Mouse (Mus musculus): ENCODE measurements around the gene Als2.

The Als2 gene

DNA sequence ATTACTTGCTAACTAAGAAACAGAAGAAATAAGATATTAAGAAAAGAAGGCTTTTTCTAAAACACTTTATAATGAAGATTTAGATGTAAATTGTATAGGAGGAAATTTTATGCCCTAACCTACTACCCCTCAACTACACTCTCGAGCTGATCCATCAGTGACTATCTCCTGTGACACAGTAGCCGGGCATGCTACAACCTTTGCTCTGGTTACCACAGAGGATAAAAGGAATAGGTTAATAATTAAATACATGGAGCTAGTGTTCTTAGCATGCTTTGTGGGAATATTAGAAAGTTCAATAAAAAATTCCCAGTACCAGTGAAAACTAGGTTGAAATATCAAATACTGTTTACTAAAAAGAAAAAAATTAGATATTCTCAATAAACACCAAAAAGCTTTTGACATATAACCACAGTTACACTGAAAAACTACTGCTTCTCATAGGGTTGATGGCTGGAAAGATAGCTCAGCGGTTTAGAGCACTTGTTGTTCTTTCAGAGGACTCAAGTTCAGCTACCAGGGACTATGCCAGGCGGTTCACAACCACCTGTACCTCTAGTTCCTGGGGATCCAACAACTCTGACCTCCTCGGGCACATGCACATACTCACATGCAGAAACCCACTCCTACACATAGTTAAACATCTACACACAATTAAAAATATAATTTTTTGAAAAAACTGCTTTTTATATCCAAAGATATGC lies 24.8 kb downstream of the Als2 start:
- DNase-seq (ENCODE audit: low spot score), result no peak

DNA sequence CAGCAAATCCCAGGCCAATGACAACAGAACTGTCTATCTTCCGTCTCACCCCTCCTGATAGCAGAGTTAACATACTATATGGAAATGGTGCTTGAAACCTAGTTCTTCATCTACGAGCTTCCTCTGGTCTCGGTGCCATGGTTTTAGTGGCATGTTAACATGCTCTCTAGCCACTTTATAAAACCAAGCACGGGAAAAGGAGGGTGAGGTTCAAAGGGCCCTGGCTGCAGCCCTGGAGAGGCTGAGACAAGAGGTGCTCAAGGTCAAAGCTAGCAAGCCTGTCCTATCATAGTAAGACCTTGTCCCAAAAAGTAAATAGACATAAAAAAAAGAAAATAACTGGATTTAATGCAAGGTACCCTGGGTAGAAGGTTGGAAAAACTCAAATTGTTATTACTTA lies 25.4 kb downstream of the Als2 start:
- DNase-seq (ENCODE audit: low spot score), result no peak

DNA sequence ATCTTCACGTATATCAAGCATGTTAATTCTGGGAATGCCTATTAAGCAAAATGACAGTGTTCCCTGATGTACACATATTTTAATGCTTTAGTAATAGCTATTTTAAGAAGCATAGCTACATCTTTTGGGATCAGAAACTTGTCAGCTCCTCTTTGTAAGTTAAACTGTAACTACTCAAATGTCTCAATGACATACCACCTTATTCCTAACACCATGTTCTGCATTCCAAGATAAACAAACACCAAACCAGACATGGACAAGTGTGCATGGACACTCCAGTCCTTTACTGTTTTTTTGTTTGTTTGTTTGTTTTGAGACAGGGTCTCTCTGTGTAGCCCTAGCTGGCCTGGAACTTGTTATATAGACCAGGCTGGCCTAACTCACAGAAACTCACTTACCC lies 28.7 kb downstream of the Als2 start:
- DNase-seq (ENCODE audit: low spot score), result no peak

DNA sequence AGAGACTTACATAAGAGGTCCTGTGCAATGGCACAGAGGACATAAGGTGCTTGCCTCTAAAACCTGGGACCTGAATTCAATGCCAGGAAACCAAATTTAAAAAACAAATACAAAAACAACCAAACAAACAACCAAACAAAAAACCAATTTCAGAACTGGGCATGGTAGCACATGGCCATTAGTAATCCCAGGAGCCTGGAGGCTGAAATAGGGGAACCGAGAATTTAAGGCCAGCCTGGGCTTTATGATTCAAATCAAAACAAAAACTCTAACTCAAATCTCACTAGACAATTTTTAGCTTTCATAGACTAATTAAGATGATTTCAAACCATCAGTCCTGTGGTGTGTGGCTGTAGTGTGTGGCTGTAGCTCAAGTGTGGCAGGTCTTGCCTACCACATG lies 32.5 kb downstream of the Als2 start:
- no peak for DNase-seq (ENCODE audit: low spot score)

DNA sequence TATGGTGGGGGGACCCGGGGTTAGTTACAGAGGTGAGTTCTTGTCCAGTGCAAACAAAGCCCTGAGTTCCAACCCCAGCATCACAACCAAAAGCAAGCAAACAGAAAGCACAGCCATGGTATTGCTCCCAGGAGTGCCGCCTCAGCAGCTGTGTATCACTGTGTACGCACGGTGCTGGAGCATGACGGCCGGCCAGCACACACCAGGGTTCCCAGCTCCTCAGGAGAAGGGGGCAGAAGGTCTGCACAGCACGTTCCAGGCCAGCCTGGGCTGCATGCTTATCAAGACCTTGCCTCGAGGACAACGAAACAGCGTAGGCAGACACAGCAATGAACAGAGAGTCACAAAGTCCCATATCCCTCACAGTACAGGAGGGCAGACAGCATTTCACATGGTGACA lies 34.7 kb downstream of the Als2 start:
- no peak for DNase-seq (ENCODE audit: low spot score)

DNA sequence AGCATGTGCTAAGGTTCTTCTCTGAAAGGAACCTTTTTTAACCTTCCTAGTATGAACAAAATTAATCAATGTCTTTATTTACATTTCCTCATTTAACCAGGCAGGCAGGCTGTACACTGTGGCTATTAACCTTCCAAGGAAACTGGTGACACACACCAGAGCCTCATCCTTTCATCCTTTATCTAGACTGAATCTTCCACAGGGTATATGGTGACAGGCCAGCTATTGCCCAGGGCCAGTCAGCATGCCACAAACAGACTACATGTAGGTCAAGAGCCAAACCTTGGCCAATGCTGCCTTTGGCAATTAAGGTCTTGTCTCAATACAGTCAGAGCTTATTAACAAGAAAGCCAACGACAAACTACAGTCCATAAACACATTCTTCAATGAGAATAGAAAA lies 35.5 kb downstream of the Als2 start:
- DNase-seq (ENCODE audit: low spot score), result no peak

DNA sequence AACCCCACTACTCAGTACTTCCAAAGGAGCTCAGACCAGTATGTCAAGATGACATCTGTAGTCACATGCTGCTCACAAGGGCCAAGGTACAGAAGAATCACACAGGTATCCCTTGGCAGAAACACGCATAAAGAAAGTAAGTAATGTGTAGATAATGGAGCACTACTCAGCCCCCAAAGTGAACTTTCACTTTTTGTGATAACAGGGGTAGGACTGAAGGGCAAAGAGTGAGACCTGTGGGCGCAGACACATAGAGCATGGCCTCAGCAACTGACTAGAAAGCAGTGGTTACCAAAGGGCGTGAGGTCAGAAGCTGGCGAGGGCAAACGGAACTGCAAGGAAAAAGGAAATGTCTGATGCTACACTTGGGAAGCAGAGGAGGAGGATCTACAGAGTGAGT lies 36.1 kb downstream of the Als2 start:
- no peak for DNase-seq (ENCODE audit: low spot score)

DNA sequence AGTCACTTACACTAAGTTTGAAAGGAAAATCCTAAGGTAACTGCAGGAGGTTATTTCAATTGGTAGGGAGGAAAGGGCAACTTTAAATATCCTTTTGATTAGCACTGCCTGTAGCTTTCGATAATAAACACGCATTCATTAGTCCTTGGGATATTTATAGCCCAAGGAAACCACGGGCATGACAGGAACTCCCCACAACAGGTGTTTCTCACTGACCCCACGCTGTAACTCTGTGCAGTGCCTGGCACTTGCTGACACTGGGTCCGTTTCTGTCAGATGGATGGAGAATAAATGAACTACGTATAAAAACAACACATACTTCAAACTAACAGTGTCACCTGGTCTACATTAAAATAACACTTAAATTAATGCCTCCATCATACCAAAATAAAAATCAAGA lies 42.1 kb downstream of the Als2 start:
- DNase-seq (ENCODE audit: low spot score), result no peak

DNA sequence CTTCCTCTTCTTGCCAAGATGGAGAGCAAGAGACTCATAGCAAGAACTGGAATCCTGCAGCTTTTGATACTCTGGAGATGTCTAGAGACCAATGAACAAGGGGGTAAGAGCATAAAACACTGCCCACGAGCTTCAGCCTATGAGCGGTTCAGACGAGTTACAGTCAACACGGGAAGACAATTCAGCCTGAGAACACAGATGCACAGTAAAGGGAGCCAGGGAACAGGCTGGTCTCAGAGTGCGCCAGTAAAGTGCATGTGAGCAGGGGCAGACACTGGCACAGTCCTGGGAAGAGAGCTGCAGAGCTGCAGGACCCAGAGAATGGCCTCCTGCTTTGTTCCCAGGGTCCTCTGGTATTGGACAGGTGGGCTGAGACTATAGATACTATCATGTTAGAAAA lies 49.2 kb downstream of the Als2 start:
- DNase-seq (ENCODE audit: low spot score), result no peak

DNA sequence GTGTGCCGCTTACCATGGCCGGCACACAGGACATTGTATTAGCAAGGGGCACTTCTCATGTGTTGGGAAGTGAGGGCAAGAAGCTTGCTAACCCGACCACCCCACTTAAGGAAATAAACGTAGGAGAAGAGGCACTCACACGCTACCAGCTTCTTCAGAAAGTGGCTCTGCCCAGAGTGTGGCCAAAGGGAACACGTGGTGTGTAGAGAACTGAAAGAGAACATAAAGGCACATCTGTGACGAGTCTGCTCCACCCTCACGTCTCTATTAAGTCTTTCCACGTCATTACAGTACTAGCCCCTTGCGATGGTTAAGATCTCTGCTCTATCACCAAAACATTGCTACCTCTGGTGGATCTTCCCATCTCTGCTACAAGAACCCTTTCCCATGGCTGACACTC lies 50.7 kb downstream of the Als2 start:
- DNase-seq (ENCODE audit: low spot score), result no peak

DNA sequence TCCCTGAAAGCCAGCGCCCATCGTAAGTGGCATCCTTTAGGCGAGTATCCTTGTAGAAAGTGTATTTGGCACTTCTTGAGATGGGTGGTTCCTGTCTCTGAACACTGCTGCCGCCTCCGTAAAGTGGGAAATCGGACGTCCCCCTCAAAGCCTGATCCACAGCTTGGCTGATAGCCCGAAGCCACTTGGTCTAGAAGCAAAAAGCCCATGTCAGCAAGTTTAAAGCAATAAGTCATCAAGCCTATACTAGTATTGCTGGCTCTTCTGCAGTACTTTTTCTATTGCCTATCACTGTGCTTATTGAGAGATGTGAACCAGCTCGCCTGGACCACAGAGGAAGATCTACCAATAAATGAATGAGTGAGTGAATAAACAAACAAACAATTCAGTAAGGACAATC lies 51.6 kb downstream of the Als2 start:
- no peak for DNase-seq (ENCODE audit: low spot score)

DNA sequence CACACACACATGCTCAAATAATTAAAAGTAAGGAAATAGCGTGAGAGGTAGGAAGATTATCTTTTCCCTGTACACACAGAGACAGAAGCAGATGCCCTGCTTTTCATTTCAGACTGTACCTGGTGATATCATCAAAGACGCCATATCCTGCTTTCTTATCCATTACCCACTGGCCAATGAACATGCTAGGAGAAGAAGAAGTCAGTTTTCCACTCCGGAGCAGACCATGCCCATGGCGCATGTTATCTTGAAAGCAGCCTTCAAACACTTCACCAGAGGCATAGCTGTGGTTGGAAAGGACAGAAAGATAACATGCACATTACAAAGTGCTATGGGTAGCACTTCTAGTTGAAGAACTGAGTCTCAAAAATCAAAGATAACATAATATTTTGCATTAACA lies 54.0 kb downstream of the Als2 start:
- no peak for DNase-seq (ENCODE audit: low spot score)

DNA sequence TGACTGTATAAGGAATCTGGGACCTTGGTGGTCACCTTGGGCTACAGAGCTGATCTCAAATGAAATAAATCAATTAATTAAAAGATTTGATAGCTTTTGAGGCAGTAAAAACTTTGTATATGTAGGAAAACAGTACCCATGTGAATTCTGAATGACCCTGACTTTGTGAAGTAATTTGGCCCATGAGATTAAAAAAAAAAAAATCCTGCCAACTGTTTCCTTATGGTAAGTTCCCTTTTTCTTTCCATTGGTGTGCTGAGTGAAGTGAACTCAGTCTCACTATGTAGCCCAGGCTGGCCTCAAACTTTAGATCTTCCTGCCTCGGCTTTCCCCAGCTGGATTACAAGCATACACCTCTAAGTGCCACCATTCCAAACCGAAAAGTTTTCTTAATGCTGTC lies 54.7 kb downstream of the Als2 start:
- DNase-seq (ENCODE audit: low spot score), result no peak

DNA sequence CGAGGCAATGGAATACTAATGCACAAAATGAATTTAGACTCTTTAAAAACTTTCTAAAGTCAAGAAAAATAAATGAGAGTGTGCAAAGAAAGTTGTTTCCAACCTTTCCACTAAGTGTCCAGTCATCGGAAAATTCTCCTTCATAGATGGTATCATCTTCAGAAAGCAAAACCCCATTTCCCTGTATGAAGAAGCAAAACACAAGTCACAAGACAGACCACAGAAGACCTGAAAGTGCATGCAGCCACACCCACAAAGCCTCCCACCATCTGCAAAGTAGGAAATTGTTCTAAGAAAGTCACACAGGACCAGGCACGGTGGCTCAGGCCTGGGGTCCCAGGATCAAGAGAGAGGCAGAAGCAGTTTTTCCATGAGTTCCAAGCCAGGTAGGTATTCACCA lies 57.0 kb downstream of the Als2 start:
- no peak for DNase-seq (ENCODE audit: low spot score)

DNA sequence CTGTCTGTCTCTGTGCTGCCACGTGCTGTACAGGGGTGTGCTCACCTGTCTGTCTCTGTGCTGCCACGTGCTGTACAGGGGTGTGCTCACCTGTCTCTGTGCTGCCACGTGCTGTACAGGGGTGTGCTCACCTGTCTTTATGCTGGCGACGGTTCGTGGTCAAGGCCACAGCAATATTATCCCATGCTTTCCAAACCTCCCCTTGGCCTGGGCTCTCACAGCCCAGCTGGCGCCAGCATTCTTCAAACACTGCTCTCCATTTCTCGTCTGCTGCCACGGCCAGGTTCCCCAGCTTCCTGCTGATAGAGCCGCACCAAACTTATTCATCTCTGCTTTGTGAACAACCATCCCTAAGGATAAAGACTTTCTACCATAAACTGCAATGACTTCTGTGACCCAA lies 58.6 kb downstream of the Als2 start:
- no peak for DNase-seq (ENCODE audit: low spot score)

DNA sequence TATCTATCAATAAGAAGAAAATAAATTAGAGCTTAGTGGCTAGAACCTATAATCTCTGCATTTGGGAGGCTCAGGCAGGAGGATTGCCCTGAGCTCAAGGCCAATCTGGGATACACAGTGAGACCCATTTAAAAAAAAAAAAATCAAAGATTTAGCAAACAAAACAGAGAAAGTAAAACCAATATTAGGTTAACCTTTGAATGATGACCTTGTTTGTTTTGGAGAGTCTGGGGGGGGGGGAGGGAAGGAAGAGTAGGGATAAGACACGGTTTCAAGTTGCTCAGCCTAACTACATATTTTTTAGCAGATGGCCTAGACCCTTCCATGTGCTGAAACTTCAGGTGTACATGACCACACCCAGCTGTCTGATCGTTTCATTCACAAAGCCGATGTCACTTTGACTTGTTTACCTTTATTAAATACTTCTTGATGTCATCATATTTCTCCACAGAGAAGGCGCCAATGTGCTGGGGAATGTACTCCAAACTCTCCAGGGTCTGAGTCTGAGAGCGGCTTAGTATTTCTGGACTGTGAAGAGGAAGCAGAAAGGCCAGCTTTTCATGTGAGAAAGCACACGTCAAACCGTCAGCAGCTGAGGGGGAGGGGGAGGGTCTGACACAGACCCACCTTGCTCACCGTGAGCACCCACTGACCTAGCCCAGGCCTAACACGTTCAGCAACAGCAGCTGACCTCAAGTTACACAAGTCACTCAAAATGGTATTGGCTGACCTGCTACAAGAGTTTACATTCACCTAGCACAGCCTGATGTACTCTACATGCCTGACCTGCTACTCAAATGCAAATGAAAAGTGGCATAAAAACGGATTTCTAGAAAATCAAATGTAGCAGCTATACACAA lies 62.3 kb downstream of the Als2 start:
- DNase-seq (ENCODE audit: low spot score), result no peak

DNA sequence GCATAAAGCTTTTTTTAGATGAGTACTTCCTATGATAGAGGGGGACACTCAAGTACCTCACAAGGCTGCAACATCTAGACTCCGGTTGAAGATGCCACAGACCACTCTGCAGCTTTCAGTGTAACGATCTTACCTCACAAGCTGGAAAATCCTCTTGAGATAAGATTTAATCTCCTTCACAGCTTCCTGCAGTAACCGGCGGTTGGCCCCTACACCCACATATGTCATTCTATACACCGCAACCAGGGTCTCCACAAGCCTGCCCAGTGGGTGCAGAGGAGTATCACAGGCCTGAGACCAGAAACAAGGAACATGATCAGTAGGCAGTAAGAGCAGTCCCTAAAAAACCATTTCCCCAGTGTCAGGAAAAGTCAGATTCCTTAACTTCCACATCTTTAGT lies 64.0 kb downstream of the Als2 start:
- DNase-seq (ENCODE audit: low spot score), result no peak

DNA sequence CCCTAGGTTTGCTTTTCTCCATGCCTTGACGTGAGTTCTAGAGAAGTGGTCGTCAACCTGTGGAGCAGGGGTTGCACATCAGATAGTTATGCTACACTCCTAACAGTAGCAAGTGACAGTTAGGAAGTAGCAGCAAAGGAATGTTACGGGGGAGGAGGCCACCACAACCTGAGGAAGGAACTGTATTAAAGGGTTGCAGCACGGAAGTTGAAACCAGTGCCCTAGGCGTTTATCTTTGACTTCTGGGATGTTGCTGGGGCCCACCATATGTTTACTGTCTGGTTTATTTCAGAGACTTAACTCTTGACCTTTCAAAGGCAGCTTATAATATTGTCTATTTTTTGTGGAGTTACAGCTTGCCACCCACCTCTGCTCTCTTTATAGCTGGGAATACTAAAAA lies 65.2 kb downstream of the Als2 start:
- no peak for DNase-seq (ENCODE audit: low spot score)

DNA sequence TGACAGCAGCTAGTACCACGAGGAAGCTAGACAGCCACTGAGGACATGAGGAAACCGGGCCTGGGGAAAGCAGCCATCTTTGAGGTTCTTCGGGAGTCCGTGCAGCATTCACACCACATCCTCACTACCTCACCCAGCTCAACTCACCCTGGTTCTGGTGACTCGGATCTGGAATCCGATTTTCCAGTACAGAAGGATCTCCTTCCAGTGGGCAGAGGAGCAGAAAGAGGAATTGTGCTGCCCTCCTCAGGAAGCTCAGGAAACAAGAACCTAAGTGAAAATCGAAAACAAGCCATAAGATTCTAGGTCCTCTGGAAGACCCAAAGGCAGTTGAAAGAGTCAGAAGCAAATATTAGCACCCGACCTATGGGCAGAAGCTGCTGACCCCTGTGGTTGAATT lies 66.7 kb downstream of the Als2 start:
- no peak for DNase-seq (ENCODE audit: low spot score)

DNA sequence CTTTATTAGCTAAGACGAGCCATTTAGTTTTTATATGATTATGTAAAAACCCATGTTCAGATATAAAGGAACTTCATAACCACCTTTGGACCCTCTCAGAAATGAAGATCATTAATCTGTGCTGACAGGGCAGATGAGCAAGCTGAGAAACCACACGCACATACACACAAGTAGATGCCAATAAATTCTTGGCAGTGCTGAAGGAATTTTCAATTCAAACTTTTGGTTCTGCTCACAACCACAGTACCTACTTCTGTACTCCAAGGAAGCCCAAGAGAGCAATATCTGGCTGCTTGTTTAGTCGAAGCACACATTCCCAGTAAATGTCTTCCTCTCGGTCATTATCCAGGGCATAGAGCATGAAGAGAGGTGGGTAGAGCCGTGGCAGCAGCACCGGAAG lies 67.4 kb downstream of the Als2 start:
- DNase-seq (ENCODE audit: low spot score), result no peak

DNA sequence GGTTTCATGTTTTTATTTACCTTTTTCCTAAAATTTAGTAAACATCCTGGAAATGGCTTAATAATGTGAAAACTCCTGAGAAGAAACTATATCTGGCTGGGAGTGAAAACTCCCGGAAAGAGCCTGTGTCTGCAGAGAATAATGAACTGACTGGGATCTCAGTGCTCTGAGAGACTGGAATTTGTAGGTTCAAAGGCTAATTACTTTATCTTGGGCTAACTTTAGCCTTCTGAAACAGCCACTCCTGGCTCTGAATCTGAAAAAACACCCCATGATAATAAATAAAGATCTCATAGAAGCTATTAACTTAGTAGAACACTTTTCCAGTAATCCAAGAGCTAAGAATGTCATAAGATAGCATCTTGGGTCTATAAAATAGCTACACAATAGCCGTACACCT lies 68.5 kb downstream of the Als2 start:
- DNase-seq (ENCODE audit: low spot score), result no peak

DNA sequence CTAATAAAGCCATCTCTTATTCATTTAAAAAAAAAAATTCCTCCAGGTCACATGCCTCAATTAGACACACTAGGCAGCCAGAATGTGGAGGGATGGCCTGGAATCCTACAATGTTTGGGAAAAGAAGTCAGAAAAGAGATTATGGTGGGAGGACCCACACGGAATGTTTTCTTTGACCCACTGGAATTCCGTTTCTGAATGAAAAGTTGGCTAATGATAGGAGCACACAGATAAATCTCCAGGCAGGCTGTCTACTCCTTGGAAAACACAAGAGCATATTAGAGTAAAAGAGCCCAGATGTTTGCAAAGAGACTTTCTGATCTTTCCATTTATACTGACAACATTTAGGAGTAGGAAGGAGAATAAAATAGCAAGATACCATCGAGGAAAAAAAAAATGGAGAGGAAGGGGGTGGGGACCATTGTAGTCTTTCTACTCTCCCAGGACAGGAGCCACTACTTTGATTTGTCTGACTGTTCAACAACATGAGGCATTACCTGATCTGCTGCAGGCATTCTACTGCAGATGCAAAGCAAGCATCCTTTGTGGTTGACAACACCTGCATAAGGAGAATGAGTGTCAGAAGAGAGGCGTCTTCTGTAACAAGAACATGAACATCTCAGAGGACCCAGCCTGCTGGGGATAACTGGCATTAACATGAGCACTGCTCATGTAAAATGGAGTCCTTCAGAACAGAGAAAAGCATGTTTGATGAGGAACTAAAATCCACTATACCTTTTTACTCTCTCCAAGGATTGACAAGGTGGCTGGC lies 69.2 kb downstream of the Als2 start:
- no peak for DNase-seq (ENCODE audit: low spot score)

DNA sequence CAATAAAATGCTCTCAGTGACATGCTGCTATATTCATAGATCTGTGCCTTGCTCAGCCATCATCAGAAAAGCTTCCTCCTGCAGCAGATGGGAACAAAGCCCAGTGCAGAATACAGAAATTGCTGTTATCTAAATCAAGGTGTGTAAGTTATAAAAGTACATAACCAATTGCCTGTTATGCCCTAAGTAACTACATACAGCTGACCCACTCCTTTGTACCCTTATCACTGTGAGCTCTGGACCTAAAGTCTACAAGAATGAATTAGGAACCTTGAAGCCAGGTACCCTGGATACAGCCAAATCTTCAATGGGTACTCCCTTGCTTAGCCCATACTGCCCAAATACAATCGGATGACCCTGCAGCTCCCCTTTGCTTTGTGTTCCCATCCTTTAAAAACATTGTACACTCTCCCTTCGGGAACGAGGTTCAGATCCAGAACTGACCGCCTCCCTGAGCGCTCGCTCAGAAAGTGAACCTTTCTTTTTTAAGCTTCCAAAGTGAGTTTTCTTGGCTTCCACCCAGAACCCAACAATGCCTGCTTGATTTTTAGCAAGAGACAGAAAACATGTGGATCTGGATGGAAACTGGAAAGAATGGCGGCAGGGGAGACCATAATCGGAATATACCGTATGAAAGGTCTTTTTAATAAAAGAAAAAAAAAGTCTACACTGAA lies 70.7 kb downstream of the Als2 start:
- DNase-seq (ENCODE audit: low spot score), result no peak
